Mouse (Mus musculus) heart, embryonic 15.5 days (tissue): ENCODE measurements at regions not wholly inside any gene's neighbourhood (a gene's known extent, or its start where the extent isn't known, plus 50 kb on each side); places are given as distances from the start of the nearest gene placed in this dataset.

Experiments
- ATAC-seq: fragments of 200-750 bp; cut with Nextera tagmentation; replicated peaks from 2 replicates; pipeline ENCODE4 v1.8.0; 2017; ENCODE audit warnings: low read depth, moderate TSS enrichment; ENCODE audit not compliant: insufficient number of reproducible peaks, insufficient read depth, low FRiP score
- H3K27ac ChIP-seq: fragments of 300-500 bp; sonication (generic); 2 replicates; pipeline ENCODE4 v1.5.1; 2015; ENCODE audit warnings: mild to moderate bottlenecking, inconsistent platforms
- H3K27me3 ChIP-seq: fragments of 300-500 bp; sonication (generic); 2 replicates; pipeline ENCODE4 v1.6.1; 2015; ENCODE audit warnings: inconsistent platforms
- H3K36me3 ChIP-seq: fragments of 300-500 bp; sonication (generic); 2 replicates; pipeline ENCODE4 v1.6.1; 2015; ENCODE audit warnings: mild to moderate bottlenecking, inconsistent platforms
- H3K4me1 ChIP-seq: fragments of 300-500 bp; sonication (generic); replicated peaks from 2 replicates; pipeline ENCODE4 v1.6.1; 2015; ENCODE audit warnings: inconsistent platforms
- H3K4me2 ChIP-seq: fragments of 300-500 bp; sonication (generic); 2 replicates; pipeline ENCODE4 v1.6.1; 2015; ENCODE audit warnings: inconsistent platforms, mild to moderate bottlenecking, moderate library complexity
- H3K4me3 ChIP-seq: fragments of 300-500 bp; sonication (generic); 2 replicates; pipeline ENCODE4 v1.5.1; 2015; ENCODE audit warnings: mild to moderate bottlenecking, inconsistent platforms
- H3K9ac ChIP-seq: fragments of 300-500 bp; sonication (generic); 2 replicates; pipeline ENCODE4 v1.6.1; 2015; ENCODE audit warnings: mild to moderate bottlenecking, inconsistent platforms
- H3K9me3 ChIP-seq: fragments of 300-500 bp; sonication (generic); replicated peaks from 2 replicates; pipeline ENCODE4 v1.6.1; 2016; ENCODE audit warnings: inconsistent platforms
- WGBS: fragments of 180-500 bp; shearing (Covaris S2); methylation state at CpG from one replicate; pipeline ENCODE4 v1.1.7; 2015; ENCODE audit warnings: mixed read lengths; 5-methylcytosine and 5-hydroxymethylcytosine counted together

DNA sequence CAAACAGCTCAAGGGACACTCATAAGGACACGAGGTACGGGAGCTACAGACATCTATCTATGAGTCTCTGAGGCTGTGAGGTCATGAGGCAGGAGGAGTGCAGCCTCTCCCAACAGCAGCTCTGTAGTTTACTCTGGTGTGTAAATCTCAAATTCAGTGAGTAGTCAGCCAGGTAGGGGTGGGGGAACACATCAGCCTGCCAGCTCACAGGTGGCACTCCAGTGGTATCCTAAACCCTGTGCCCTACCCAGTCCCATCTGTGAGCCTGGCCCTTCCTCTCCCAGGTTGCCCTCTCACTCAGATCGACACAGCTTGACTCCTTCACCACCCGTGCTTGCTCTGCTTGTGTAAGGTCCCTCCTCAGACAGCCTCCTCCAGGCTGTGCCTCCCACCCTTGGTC, 202.2 kb downstream of the Sipa1l2 start:
- H3K9ac ChIP-seq: no peak overlapping the region
- WGBS: 61% methylated on average over 4 of the region's 4 CpGs
- no peak overlapping the region for H3K4me3 ChIP-seq
- H3K4me1 ChIP-seq: peaks cover 52% of the 10 kb centered on the region
- no peak overlapping the region for H3K4me2 ChIP-seq
- H3K27ac ChIP-seq: peak overlapping the region; percentile 98
- H3K9me3 ChIP-seq: no peaks in the 10 kb centered on the region
- no peak for ATAC-seq
- H3K36me3 ChIP-seq: no peaks in the 10 kb centered on the region
- H3K27me3 ChIP-seq: no peaks in the 10 kb centered on the region

DNA sequence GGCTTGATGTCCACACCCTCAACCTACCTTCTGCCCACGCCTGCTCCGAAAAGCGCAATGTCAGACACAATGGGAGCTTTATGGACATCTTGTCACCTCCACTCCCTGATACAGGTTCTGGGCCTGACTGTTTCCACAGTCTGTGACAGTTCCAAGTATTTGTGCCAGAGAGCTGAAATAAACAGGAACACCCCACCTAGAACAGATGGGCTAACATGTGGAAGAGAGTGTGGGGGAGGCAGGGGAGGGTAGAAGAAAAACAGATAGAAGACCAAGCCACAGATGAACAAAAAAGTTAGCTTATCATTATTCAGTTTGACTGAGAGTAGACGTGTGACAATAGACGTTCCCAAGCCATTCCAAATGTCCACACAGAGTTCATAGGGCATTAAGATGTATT, 204.6 kb downstream of the Sipa1l2 start:
- H3K4me3 ChIP-seq: no peak overlapping the region
- H3K4me1 ChIP-seq: peaks cover 46% of the 10 kb centered on the region
- ATAC-seq: no peak
- no peaks in the 10 kb centered on the region for H3K9me3 ChIP-seq
- H3K27ac ChIP-seq: no peak overlapping the region
- 81% methylated on average over 5 of the region's 5 CpGs for WGBS
- no peak overlapping the region for H3K4me2 ChIP-seq
- H3K36me3 ChIP-seq: no peaks in the 10 kb centered on the region
- H3K9ac ChIP-seq: no peak overlapping the region
- no peaks in the 10 kb centered on the region for H3K27me3 ChIP-seq

- Histone ChIP-seq H3K36me3 (no peaks in the 10 kb centered on the region), H3K4me2 (no peak overlapping the region), H3K4me1 (peaks cover 34% of the 10 kb centered on the region), H3K9me3 (no peaks in the 10 kb centered on the region), H3K9ac (no peak overlapping the region), H3K4me3 (no peak overlapping the region), H3K27ac (no peak overlapping the region), H3K27me3 (peaks cover 3% of the 10 kb centered on the region; the same call in 1 of the 2 replicates)
- 55% methylated on average over 2 of the region's 2 CpGs for WGBS
- ATAC-seq: no peak
Measured at GRCm38 (mm10) chr8:125359456-125359855, 210.2 kb downstream of the Sipa1l2 start.

GRCm38 (mm10) chr8:125357759-125358158, 211.8 kb downstream of the Sipa1l2 start:
- no peak overlapping the region for H3K9ac ChIP-seq
- H3K27me3 ChIP-seq: peaks cover 3% of the 10 kb centered on the region; the same call in 1 of the 2 replicates
- H3K4me2 ChIP-seq: no peak overlapping the region
- peak overlapping the region; percentile 62 for H3K27ac ChIP-seq
- ATAC-seq: no peak
- no peaks in the 10 kb centered on the region for H3K36me3 ChIP-seq
- H3K9me3 ChIP-seq: no peaks in the 10 kb centered on the region
- H3K4me3 ChIP-seq: no peak overlapping the region
- H3K4me1 ChIP-seq: peaks cover 40% of the 10 kb centered on the region
- 40% methylated on average over 3 of the region's 3 CpGs for WGBS

DNA sequence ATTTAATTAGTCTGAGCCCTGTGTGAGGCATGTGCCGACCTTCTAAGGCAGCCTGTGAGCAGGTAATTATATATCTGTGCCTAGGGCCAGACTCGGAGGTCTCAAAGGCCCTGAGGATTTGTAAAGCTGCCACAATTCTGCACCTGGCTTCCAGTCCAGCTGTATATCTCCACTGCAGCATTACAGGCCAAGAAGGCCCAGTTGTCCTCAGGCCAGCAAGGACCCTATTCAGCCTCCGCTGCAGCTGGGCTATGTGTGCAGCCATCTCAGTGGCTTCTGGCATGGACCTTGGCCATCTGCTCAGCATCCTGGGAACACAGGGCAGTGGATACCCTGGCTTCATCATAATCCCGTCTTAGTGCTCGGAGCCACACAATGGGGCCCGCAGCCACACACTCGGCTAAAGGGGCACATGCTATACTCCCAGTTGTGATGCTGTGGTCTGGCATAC, 214.5 kb downstream of the Sipa1l2 start:
- Histone ChIP-seq H3K9me3 (no peaks in the 10 kb centered on the region), H3K36me3 (no peaks in the 10 kb centered on the region), H3K4me2 (no peak overlapping the region), H3K27me3 (peaks cover 3% of the 10 kb centered on the region; the same call in 1 of the 2 replicates), H3K4me3 (no peak overlapping the region), H3K4me1 (peaks cover 65% of the 10 kb centered on the region), H3K27ac (peak overlapping the region; percentile 33; the same call in 1 of the 2 replicates), H3K9ac (no peak overlapping the region)
- 78% methylated on average over 7 of the region's 7 CpGs for WGBS
- no peak for ATAC-seq

DNA sequence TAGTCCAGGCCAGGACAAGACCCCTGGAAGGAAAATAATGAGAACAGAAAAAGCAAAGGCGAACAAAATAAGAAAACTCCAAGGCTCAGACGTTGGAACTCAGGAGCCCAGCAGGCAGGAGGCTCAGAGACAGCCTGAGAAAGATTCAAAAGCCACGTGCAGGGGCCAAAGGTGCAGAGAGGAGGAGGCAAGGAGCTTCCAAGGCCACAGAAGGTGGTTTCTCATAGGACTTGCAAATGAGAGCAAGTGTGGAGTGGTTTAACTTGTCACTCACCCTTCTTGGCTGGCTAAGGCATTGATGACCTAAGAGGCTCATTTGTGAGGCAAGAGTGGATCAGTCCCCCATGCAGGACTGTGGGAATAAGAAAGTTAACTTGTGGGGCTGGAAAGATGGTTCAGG, 217.3 kb downstream of the Sipa1l2 start:
- Histone ChIP-seq H3K4me1 (peaks cover 80% of the 10 kb centered on the region), H3K27ac (peak overlapping the region; percentile 78), H3K9ac (no peak overlapping the region), H3K9me3 (no peaks in the 10 kb centered on the region), H3K27me3 (peaks cover 3% of the 10 kb centered on the region; the same call in 1 of the 2 replicates), H3K4me2 (no peak overlapping the region), H3K36me3 (no peaks in the 10 kb centered on the region), H3K4me3 (no peak overlapping the region)
- no peak for ATAC-seq
- 59% methylated on average over 3 of the region's 3 CpGs for WGBS

DNA sequence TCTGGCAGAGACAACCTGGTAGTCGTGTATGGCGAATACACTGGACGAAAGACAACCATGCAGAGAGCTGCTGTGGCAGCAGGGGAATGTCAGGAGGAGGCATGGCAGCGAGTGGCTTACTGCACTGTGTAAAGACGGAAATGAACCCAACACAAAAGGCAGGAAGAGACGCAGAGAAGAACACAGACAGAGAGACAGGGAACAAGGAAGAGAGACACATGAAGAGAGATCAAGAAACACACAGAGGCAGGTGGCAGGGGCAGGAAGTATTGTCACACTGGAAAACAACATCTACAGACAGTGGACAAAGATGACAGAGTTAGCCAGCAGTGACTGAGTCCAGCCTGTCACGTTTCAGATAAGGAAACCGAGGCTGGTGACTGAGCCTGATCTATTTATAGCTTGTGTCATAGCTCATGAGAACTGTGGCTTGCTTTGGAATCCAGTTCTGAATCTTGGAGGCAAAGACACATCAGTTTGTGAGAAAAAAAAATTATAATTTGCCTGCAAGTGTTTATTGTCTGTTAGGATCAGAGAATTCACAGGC, 218.0 kb downstream of the Sipa1l2 start:
- peaks cover 87% of the 10 kb centered on the region for H3K4me1 ChIP-seq
- H3K27me3 ChIP-seq: peaks cover 3% of the 10 kb centered on the region; the same call in 1 of the 2 replicates
- H3K9ac ChIP-seq: no peak overlapping the region
- ATAC-seq: no peak
- 20% methylated on average over 8 of the region's 8 CpGs for WGBS
- no peaks in the 10 kb centered on the region for H3K36me3 ChIP-seq
- H3K27ac ChIP-seq: peak overlapping the region; percentile 78
- H3K9me3 ChIP-seq: no peaks in the 10 kb centered on the region
- H3K4me2 ChIP-seq: no peak overlapping the region
- no peak overlapping the region for H3K4me3 ChIP-seq

GRCm38 (mm10) chr8:125349290-125350025, 220.2 kb downstream of the Sipa1l2 start:
- Histone ChIP-seq H3K4me1 (peaks cover 81% of the 10 kb centered on the region), H3K9me3 (no peaks in the 10 kb centered on the region), H3K36me3 (no peaks in the 10 kb centered on the region), H3K27ac (peak overlapping the region; percentile 83), H3K4me2 (peak overlapping the region; percentile 31), H3K9ac (no peak overlapping the region), H3K4me3 (no peak overlapping the region), H3K27me3 (no peaks in the 10 kb centered on the region)
- WGBS: 4% methylated on average over 7 of the region's 7 CpGs
- ATAC-seq: peak; percentile 91

- H3K9me3 ChIP-seq: no peaks in the 10 kb centered on the region
- no peak overlapping the region for H3K4me3 ChIP-seq
- WGBS: 35% methylated on average over 8 of the region's 8 CpGs
- no peak overlapping the region for H3K9ac ChIP-seq
- no peak overlapping the region for H3K27ac ChIP-seq
- no peak for ATAC-seq
- no peak overlapping the region for H3K4me2 ChIP-seq
- no peaks in the 10 kb centered on the region for H3K36me3 ChIP-seq
- H3K27me3 ChIP-seq: no peaks in the 10 kb centered on the region
- peaks cover 82% of the 10 kb centered on the region for H3K4me1 ChIP-seq
Measured at GRCm38 (mm10) chr8:125346182-125346581, 223.4 kb downstream of the Sipa1l2 start.

DNA sequence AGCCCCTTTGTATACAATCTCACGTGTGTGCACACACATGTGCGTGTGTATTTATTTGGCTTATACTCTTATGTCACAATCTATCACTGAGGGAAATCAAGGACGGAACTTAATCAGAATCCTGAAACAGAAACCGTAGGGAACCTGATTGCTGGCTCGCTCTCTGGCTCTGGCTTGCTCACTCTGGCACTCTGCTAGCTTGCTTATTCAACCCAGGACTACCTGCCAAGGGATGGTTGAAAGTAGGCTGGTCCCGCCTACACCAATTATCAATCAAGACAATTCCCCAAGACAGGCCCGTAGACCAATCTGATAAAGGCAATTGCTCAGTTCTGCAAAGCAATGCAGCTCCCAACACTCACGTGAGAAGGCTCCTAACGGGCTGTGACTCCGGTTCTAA, 224.0 kb downstream of the Sipa1l2 start:
- ATAC-seq: no peak
- Histone ChIP-seq H3K9ac (no peak overlapping the region), H3K4me3 (no peak overlapping the region), H3K9me3 (no peaks in the 10 kb centered on the region), H3K4me2 (no peak overlapping the region), H3K27me3 (no peaks in the 10 kb centered on the region), H3K36me3 (no peaks in the 10 kb centered on the region), H3K27ac (no peak overlapping the region), H3K4me1 (peaks cover 76% of the 10 kb centered on the region)
- 70% methylated on average over 10 of the region's 10 CpGs for WGBS

- Histone ChIP-seq H3K4me3 (no peak overlapping the region), H3K27me3 (no peaks in the 10 kb centered on the region), H3K9ac (no peak overlapping the region), H3K9me3 (no peaks in the 10 kb centered on the region), H3K36me3 (no peaks in the 10 kb centered on the region), H3K4me2 (no peak overlapping the region), H3K27ac (no peak overlapping the region), H3K4me1 (peaks cover 62% of the 10 kb centered on the region)
- no peak for ATAC-seq
- WGBS: 51% methylated on average over 9 of the region's 9 CpGs
Measured at GRCm38 (mm10) chr8:125343867-125344266, 225.7 kb downstream of the Sipa1l2 start.

DNA sequence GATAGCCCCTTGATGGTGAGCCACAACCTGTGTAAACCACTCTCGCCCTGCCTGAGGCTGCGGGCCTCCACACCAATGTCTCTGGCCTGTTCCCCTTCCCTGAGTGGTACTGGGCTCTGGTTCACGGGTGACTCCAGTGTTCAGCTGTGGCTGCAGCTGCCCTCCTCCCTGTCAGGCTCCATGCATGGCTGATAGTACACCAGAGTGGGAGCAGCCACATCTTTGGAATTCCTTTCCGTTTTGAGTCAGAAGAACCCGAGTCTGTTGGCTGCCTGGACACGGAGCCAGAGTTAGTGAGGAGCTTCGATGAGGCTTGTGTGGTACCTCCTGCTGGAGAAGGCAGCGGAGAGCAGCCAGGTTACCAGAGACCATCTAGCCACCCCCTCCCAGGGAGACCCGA, 227.1 kb downstream of the Sipa1l2 start:
- 34% methylated on average over 9 of the region's 9 CpGs for WGBS
- Histone ChIP-seq H3K27me3 (no peaks in the 10 kb centered on the region), H3K27ac (peak overlapping the region; percentile 82), H3K36me3 (no peaks in the 10 kb centered on the region), H3K4me1 (peaks cover 62% of the 10 kb centered on the region), H3K4me2 (no peak overlapping the region), H3K4me3 (no peak overlapping the region), H3K9ac (0 out of 2 replicates have a peak overlapping the region, but pooled peaks have one; percentile 13), H3K9me3 (no peaks in the 10 kb centered on the region)
- ATAC-seq: 0 out of 2 replicates have a peak, but pooled peaks have one; percentile 34
